Mouse (Mus musculus) hindbrain, postnatal 0 days (tissue): ENCODE measurements at regions not wholly inside any gene's neighbourhood (a gene's known extent, or its start where the extent isn't known, plus 50 kb on each side); places are given as distances from the start of the nearest gene placed in this dataset.

Experiments used
- ATAC-seq: fragments of 200-750 bp; cut with Nextera tagmentation; 2 replicates; pipeline ENCODE4 v1.8.0; 2017; ENCODE audit warnings: mild to moderate bottlenecking, moderate TSS enrichment, moderate library complexity
- DNase-seq: peaks from one replicate; pipeline ENCODE4 v3.0.0-alpha.2; 2015; ENCODE audit warnings: low spot score
- H3K27ac ChIP-seq: fragments of 300-500 bp; sonication (generic); 2 replicates; pipeline ENCODE4 v1.5.1; 2014; ENCODE audit warnings: mild to moderate bottlenecking
- H3K27me3 ChIP-seq: fragments of 300-500 bp; sonication (generic); 2 replicates; pipeline ENCODE4 v1.6.1; 2014; ENCODE audit warnings: low read length, mixed read lengths; ENCODE audit not compliant: insufficient read depth
- H3K36me3 ChIP-seq: fragments of 300-500 bp; sonication (generic); 2 replicates; pipeline ENCODE4 v1.6.1; 2014; ENCODE audit warnings: low read length, mixed read lengths; ENCODE audit not compliant: insufficient read depth
- H3K4me1 ChIP-seq: fragments of 300-500 bp; sonication (generic); 2 replicates; pipeline ENCODE4 v1.6.1; 2014; ENCODE audit warnings: antibody characterized with exemption, low read length, mixed read lengths; ENCODE audit not compliant: insufficient read depth
- H3K4me2 ChIP-seq: fragments of 300-500 bp; sonication (generic); 2 replicates; pipeline ENCODE4 v1.6.1; 2014; ENCODE audit warnings: low read depth, mild to moderate bottlenecking, low read length, moderate library complexity, mixed read lengths
- H3K4me3 ChIP-seq: fragments of 300-500 bp; sonication (generic); 2 replicates; pipeline ENCODE4 v1.5.1; 2014; ENCODE audit warnings: low read length
- H3K9ac ChIP-seq: fragments of 300-500 bp; sonication (generic); replicated peaks from 2 replicates; pipeline ENCODE4 v1.6.1; 2014; ENCODE audit warnings: mild to moderate bottlenecking, low read length, moderate library complexity, mixed read lengths
- H3K9me3 ChIP-seq: fragments of 300-500 bp; sonication (generic); 2 replicates; pipeline ENCODE4 v1.6.1; 2016; ENCODE audit warnings: low read length, mixed read lengths
- CTCF ChIP-seq: IDR thresholded peaks from 2 replicates; pipeline ENCODE4 v1.5.1; 2016; ENCODE audit warnings: antibody characterized with exemption, control low read depth, low read depth
- WGBS: fragments of 180-500 bp; shearing (Covaris S2); extraction: QIAGEN DNeasy Blood & Tissue Kit; methylation state at CpG from one replicate; pipeline ENCODE4 v1.1.7; 2014; 5-methylcytosine and 5-hydroxymethylcytosine counted together

GRCm38 (mm10) chr3:78907778-78908177, 378.5 kb downstream of the Rapgef2 start:
- Histone ChIP-seq H3K27ac (no peak overlapping the region), H3K4me2 (no peak overlapping the region), H3K27me3 (no peaks in the 10 kb centered on the region), H3K36me3 (no peaks in the 10 kb centered on the region), H3K9me3 (no peaks in the 10 kb centered on the region), H3K4me1 (no peaks in the 10 kb centered on the region), H3K9ac (no peak overlapping the region), H3K4me3 (no peak overlapping the region)
- ATAC-seq: 0 out of 2 replicates have a peak, but pooled peaks have one; percentile 29
- DNase-seq: no peak
- 63% methylated on average over 7 of the region's 7 CpGs for WGBS
- no peak for TF ChIP-seq CTCF

- H3K4me1 ChIP-seq: no peaks in the 10 kb centered on the region
- no peak for TF ChIP-seq CTCF
- 29% methylated on average over 4 of the region's 4 CpGs for WGBS
- peak; percentile 67 for DNase-seq
- no peak overlapping the region for H3K9ac ChIP-seq
- H3K36me3 ChIP-seq: no peaks in the 10 kb centered on the region
- no peaks in the 10 kb centered on the region for H3K27me3 ChIP-seq
- 0 out of 2 replicates have a peak, but pooled peaks have one; percentile 38 for ATAC-seq
- no peak overlapping the region for H3K4me3 ChIP-seq
- H3K4me2 ChIP-seq: 0 out of 2 replicates have a peak overlapping the region, but pooled peaks have one; percentile 10
- H3K27ac ChIP-seq: no peak overlapping the region; the same call in 1 of the 2 replicates
- no peaks in the 10 kb centered on the region for H3K9me3 ChIP-seq
Observed at GRCm38 (mm10) chr3:78901838-78902484, 384.4 kb downstream of the Rapgef2 start.

GRCm38 (mm10) chr3:78901016-78901837, 385.1 kb downstream of the Rapgef2 start:
- H3K4me3 ChIP-seq: no peak overlapping the region
- H3K9ac ChIP-seq: no peak overlapping the region
- peak overlapping the region; percentile 10; the same call in 1 of the 2 replicates for H3K4me2 ChIP-seq
- no peak for TF ChIP-seq CTCF
- no peaks in the 10 kb centered on the region for H3K4me1 ChIP-seq
- 0 out of 2 replicates have a peak overlapping the region, but pooled peaks have one; percentile 12 for H3K27ac ChIP-seq
- H3K27me3 ChIP-seq: no peaks in the 10 kb centered on the region
- 30% methylated on average over 11 of the region's 11 CpGs for WGBS
- ATAC-seq (no peak; the same call in 1 of the 2 replicates), DNase-seq (peak; percentile 14)
- H3K36me3 ChIP-seq: no peaks in the 10 kb centered on the region
- no peaks in the 10 kb centered on the region for H3K9me3 ChIP-seq

- Histone ChIP-seq H3K9me3 (no peaks in the 10 kb centered on the region), H3K4me3 (no peak overlapping the region), H3K4me1 (no peaks in the 10 kb centered on the region), H3K27ac (no peak overlapping the region), H3K9ac (no peak overlapping the region), H3K36me3 (no peaks in the 10 kb centered on the region), H3K27me3 (no peaks in the 10 kb centered on the region), H3K4me2 (no peak overlapping the region)
- no peak for TF ChIP-seq CTCF
- ATAC-seq: no peak
- WGBS: 62% methylated on average over 8 of the region's 8 CpGs
- no peak for DNase-seq
Observed at GRCm38 (mm10) chr3:78899446-78900230, 386.7 kb downstream of the Rapgef2 start.

GRCm38 (mm10) chr3:78889326-78889725, 397.0 kb downstream of the Rapgef2 start:
- H3K36me3 ChIP-seq: no peaks in the 10 kb centered on the region
- H3K9me3 ChIP-seq: no peaks in the 10 kb centered on the region
- no peak for DNase-seq
- no peak overlapping the region for H3K27ac ChIP-seq
- no peaks in the 10 kb centered on the region for H3K4me1 ChIP-seq
- TF ChIP-seq CTCF: no peak
- H3K27me3 ChIP-seq: no peaks in the 10 kb centered on the region
- no peak overlapping the region for H3K9ac ChIP-seq
- H3K4me2 ChIP-seq: no peak overlapping the region
- 88% methylated on average over 3 of the region's 3 CpGs for WGBS
- ATAC-seq: no peak
- no peak overlapping the region for H3K4me3 ChIP-seq

- 75% methylated on average over 9 of the region's 9 CpGs for WGBS
- Histone ChIP-seq H3K4me3 (no peak overlapping the region), H3K4me1 (no peaks in the 10 kb centered on the region), H3K4me2 (no peak overlapping the region), H3K36me3 (no peaks in the 10 kb centered on the region), H3K9ac (no peak overlapping the region), H3K9me3 (no peaks in the 10 kb centered on the region), H3K27ac (no peak overlapping the region), H3K27me3 (no peaks in the 10 kb centered on the region)
- no peak for TF ChIP-seq CTCF
- no peak for ATAC-seq
- DNase-seq: no peak
Observed at GRCm38 (mm10) chr3:78884715-78885114, 401.6 kb downstream of the Rapgef2 start.
